8 mouse cellular contexts compared by ENCODE assay signal in the genomic region with DNA sequence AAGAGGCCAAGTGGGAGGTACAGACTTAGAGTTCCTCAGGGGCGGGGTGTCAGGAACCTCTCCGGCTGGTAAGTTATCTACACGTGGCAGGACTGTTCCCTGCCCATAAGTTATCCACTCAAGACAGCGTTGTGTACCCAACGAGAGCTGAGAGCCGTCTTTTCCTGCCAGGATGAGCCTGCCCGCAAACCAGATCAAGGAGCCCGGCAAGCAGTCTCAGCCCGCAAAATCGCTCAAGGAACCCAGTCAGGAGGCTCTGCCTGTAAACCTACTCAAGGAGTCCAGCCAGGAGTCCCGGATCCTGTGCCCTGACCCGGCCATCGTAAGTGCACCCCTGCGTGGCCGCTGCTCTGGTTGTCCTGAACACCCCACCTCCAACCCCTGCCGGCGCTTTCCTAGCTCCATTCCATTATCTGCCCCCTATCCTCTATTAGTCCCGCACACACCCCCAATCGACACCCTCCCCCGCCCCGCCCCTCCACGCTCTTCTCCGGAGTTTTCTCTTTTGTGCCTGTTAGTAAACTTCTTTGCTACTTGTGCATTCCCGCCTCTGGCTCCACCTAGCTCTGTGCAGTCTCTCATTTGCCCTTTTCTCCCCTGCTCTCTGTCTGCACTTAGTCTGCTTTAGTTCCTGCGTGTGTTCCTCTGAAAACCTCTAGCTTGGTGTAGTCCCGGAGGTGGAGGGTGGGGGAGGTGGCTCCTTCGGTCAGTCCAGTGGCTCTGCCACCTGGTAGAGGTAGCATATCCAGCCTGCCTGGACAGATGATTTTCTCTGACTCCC. TPM values are rescaled to one million over a fixed set of nuclear protein-coding genes. Genes with fewer than 3 reads are reported as not detected.
DNase-seq lines count a peak whose midpoint lies in the region; ATAC-seq and TF ChIP-seq lines count a peak whose summit lies in the region.

No protein-coding gene starts in this region.

- H3K4me2 ChIP-seq in forebrain, embryonic 13.5 days, result peak overlapping the region; percentile 62
- H3K4me2 ChIP-seq in intestine, embryonic 16.5 days (ENCODE audit: low read depth, low read length), result peak overlapping the region; percentile 96
- H3K4me2 ChIP-seq in neural tube, embryonic 15.5 days, result peak overlapping the region; percentile 59

- H3K4me1 ChIP-seq in forebrain, embryonic 13.5 days, result peaks cover 13% of the 10 kb centered on the region
- H3K4me1 ChIP-seq in intestine, embryonic 16.5 days (ENCODE audit: control insufficient read depth, insufficient read depth, low read length), result peaks cover 5% of the 10 kb centered on the region; the same call in 1 of the 2 replicates
- peaks cover 4% of the 10 kb centered on the region; the same call in 1 of the 2 replicates for H3K4me1 ChIP-seq in lung, adult 2 months (ENCODE audit: control insufficient read depth, insufficient read depth, low read length)
- peaks cover 10% of the 10 kb centered on the region; the same call in 1 of the 2 replicates for H3K4me1 ChIP-seq in neural tube, embryonic 15.5 days

- TF ChIP-seq POLR2A in lung, adult 2 months (IDR thresholded peaks at IDR 0.05; ENCODE audit: borderline replicate concordance, extremely low read depth, low read depth, low read length), result no peak

- H3K4me3 ChIP-seq in forebrain, embryonic 13.5 days, result peak overlapping the region; percentile 31
- H3K4me3 ChIP-seq in intestine, embryonic 16.5 days (ENCODE audit: low read length), result peak overlapping the region; percentile 56
- peak overlapping the region; percentile 63 for H3K4me3 ChIP-seq in lung, adult 2 months (replicated peaks; ENCODE audit: extremely low read depth, low read depth, low read length)
- H3K4me3 ChIP-seq in neural tube, embryonic 15.5 days (replicated peaks), result peak overlapping the region; percentile 32

- H3K9ac ChIP-seq in forebrain, embryonic 13.5 days, result peak overlapping the region; percentile 56; the same call in 1 of the 2 replicates
- H3K9ac ChIP-seq in intestine, embryonic 16.5 days (ENCODE audit: low read depth, low read length), result peak overlapping the region; percentile 69
- peak overlapping the region; percentile 23; the same call in 1 of the 2 replicates for H3K9ac ChIP-seq in neural tube, embryonic 15.5 days (replicated peaks)

- no peak for TF ChIP-seq CTCF in lung, adult 2 months (IDR thresholded peaks at IDR 0.05; ENCODE audit: insufficient read depth, low read length)

- no peak overlapping the region for H3K27ac ChIP-seq in forebrain, embryonic 13.5 days
- H3K27ac ChIP-seq in intestine, embryonic 16.5 days (ENCODE audit: low read length), result no peak overlapping the region
- 0 out of 2 replicates have a peak overlapping the region, but pooled peaks have one; percentile 11 for H3K27ac ChIP-seq in neural tube, embryonic 15.5 days (replicated peaks)

- no peaks in the 10 kb centered on the region for H3K36me3 ChIP-seq in forebrain, embryonic 13.5 days (ENCODE audit: poor library complexity, severe bottlenecking)
- H3K36me3 ChIP-seq in intestine, embryonic 16.5 days (ENCODE audit: control insufficient read depth, insufficient read depth, low read length), result no peaks in the 10 kb centered on the region
- no peaks in the 10 kb centered on the region for H3K36me3 ChIP-seq in neural tube, embryonic 15.5 days

- ATAC-seq in forebrain, embryonic 13.5 days, result peak; percentile 61; the same call in 1 of the 2 replicates
- ATAC-seq in intestine, embryonic 16.5 days, result peak; percentile 91
- peak; percentile 28; the same call in 1 of the 2 replicates for ATAC-seq in neural tube, embryonic 15.5 days (ENCODE audit: low FRiP score)

- H3K27me3 ChIP-seq in forebrain, embryonic 13.5 days, result no peaks in the 10 kb centered on the region
- H3K27me3 ChIP-seq in intestine, embryonic 16.5 days (replicated peaks; ENCODE audit: control insufficient read depth, insufficient read depth, low read length), result no peaks in the 10 kb centered on the region
- H3K27me3 ChIP-seq in neural tube, embryonic 15.5 days (replicated peaks), result 0 out of 2 replicates have a peak, but pooled peaks cover 10% of the 10 kb centered on the region

- 10% methylated on average over 27 of the region's 27 CpGs for WGBS in forebrain, embryonic 13.5 days
- WGBS in intestine, embryonic 16.5 days, result 3% methylated on average over 27 of the region's 27 CpGs
- 3% methylated on average over 27 of the region's 27 CpGs for WGBS in lung, adult 2 months
- WGBS in neural tube, embryonic 15.5 days, result 8% methylated on average over 27 of the region's 27 CpGs

- H3K9me3 ChIP-seq in forebrain, embryonic 13.5 days (replicated peaks), result peaks cover 5% of the 10 kb centered on the region
- H3K9me3 ChIP-seq in intestine, embryonic 16.5 days (ENCODE audit: control insufficient read depth, low read length), result no peaks in the 10 kb centered on the region; the same call in 1 of the 2 replicates
- no peaks in the 10 kb centered on the region for H3K9me3 ChIP-seq in neural tube, embryonic 15.5 days (replicated peaks)

- peak; percentile 41 for DNase-seq in CD4-positive, CD25-positive, alpha-beta regulatory T cell, adult 2 months (ENCODE audit: low read depth, low spot score)
- DNase-seq in ZHBTc4 (ENCODE audit: low read depth, low spot score), result peak; percentile 72
- peak; percentile 46 for DNase-seq in lung, adult 2 months
- no peak for DNase-seq in cerebellum, adult 9-10 months
- DNase-seq in right cerebral cortex, postnatal 36 days (ENCODE audit: low spot score in 2 of 2), result no peak

RNA-seq across cellular contexts. Expression of gene Kctd14, which starts 2.2 kb away (rescaled TPM):
- 2.4 and 3.3 TPM in 2 replicates for polyA plus RNA-seq in forebrain, embryonic 13.5 days (2015; fragmentation: Nextera tagmentation; extraction: Ambion mirVana)
- polyA plus RNA-seq in intestine, embryonic 16.5 days (2015; fragmentation: Nextera tagmentation; extraction: Ambion mirVana), result 6.8 and 7.3 TPM in 2 replicates
- polyA plus RNA-seq in lung, adult 2 months (2012; rRNA removed), result 4.0 and 6.7 TPM in 2 replicates
- polyA plus RNA-seq in neural tube, embryonic 15.5 days (2015; fragmentation: Nextera tagmentation; extraction: Ambion mirVana), result 2.1 and 3.0 TPM in 2 replicates

RNA-seq across cellular contexts. Expression of gene Ints4, which starts 27.4 kb away (rescaled TPM):
- polyA plus RNA-seq in forebrain, embryonic 13.5 days (2015; fragmentation: Nextera tagmentation; extraction: Ambion mirVana), result 53.5 and 54.1 TPM in 2 replicates
- 38.7 and 41.2 TPM in 2 replicates for polyA plus RNA-seq in intestine, embryonic 16.5 days (2015; fragmentation: Nextera tagmentation; extraction: Ambion mirVana)
- 52.7 and 69.7 TPM in 2 replicates for polyA plus RNA-seq in lung, adult 2 months (2012; rRNA removed)
- polyA plus RNA-seq in neural tube, embryonic 15.5 days (2015; fragmentation: Nextera tagmentation; extraction: Ambion mirVana), result 39.2 and 39.5 TPM in 2 replicates

RNA-seq across cellular contexts. Expression of gene Thrsp, which starts 35.8 kb away (rescaled TPM):
- 1.4 and 1.7 TPM in 2 replicates for polyA plus RNA-seq in forebrain, embryonic 13.5 days (2015; fragmentation: Nextera tagmentation; extraction: Ambion mirVana)
- polyA plus RNA-seq in intestine, embryonic 16.5 days (2015; fragmentation: Nextera tagmentation; extraction: Ambion mirVana), result 0.40 and 0.45 TPM in 2 replicates
- polyA plus RNA-seq in lung, adult 2 months (2012; rRNA removed), result 72.8 and 95.2 TPM in 2 replicates
- 1.5 and 2.1 TPM in 2 replicates for polyA plus RNA-seq in neural tube, embryonic 15.5 days (2015; fragmentation: Nextera tagmentation; extraction: Ambion mirVana)

RNA-seq across cellular contexts. Expression of gene Ndufc2, which starts 53.5 kb away (rescaled TPM):
- polyA plus RNA-seq in forebrain, embryonic 13.5 days (2015; fragmentation: Nextera tagmentation; extraction: Ambion mirVana), result 422 and 512 TPM in 2 replicates
- polyA plus RNA-seq in intestine, embryonic 16.5 days (2015; fragmentation: Nextera tagmentation; extraction: Ambion mirVana), result 377 and 385 TPM in 2 replicates
- polyA plus RNA-seq in lung, adult 2 months (2012; rRNA removed), result 134 and 135 TPM in 2 replicates
- 469 and 526 TPM in 2 replicates for polyA plus RNA-seq in neural tube, embryonic 15.5 days (2015; fragmentation: Nextera tagmentation; extraction: Ambion mirVana)

Comparison
In these comparisons a context has a peak if more than half of its experiments do, and no peak if none do; other contexts are left out.
1. DNase-seq: peak in CD4-positive, CD25-positive, alpha-beta regulatory T cell, adult 2 months (single experiment), ZHBTc4 (single experiment) and lung, adult 2 months (single experiment); none in cerebellum, adult 9-10 months (single experiment) and right cerebral cortex, postnatal 36 days (0 of 2).
2. ATAC-seq: peak in every context shown above with its lines; median percentile 91 in intestine, embryonic 16.5 days; 61 in forebrain, embryonic 13.5 days; 28 in neural tube, embryonic 15.5 days.
3. RNA of gene Thrsp, which starts 35.8 kb away (polyA plus RNA-seq): 72.8 to 95.2 TPM in lung, adult 2 months; 1.5 to 2.1 TPM in neural tube, embryonic 15.5 days, 1.4 to 1.7 TPM in forebrain, embryonic 13.5 days and 0.40 to 0.45 TPM in intestine, embryonic 16.5 days; every median in the first group is over 10 times any median in the second.
4. Peak in every context shown above with its lines, with median percentiles within 50 percentile points of each other: H3K4me2 ChIP-seq, H3K4me3 ChIP-seq and H3K9ac ChIP-seq.